Mouse (Mus musculus) heart, adult 2 months (tissue): Measurements from ENCODE around the gene H2afy2. TPM values are rescaled to one million over a fixed set of nuclear protein-coding genes. Genes with fewer than 3 reads are reported as not detected.

Experiments
- DNase-seq, 2 experiments: peaks; one replicate each; pipeline ENCODE4 v3.0.0; 2021
- H3K27ac ChIP-seq: fragments of 200-600 bp; 2 replicates; pipeline ENCODE4 v1.8.1; 2022
- H3K27me3 ChIP-seq: fragments of 200-500 bp; 2 replicates; pipeline ENCODE4 v1.6.1; 2012; ENCODE audit warnings: mild to moderate bottlenecking, low read length, inconsistent platforms, mixed read lengths; ENCODE audit not compliant: control insufficient read depth, insufficient read depth
- H3K36me3 ChIP-seq: fragments of 200-500 bp; 2 replicates; pipeline ENCODE4 v1.6.1; 2012; ENCODE audit warnings: low read length, inconsistent platforms; ENCODE audit not compliant: control insufficient read depth, insufficient read depth
- H3K4me1 ChIP-seq: fragments of 200-500 bp; 2 replicates; pipeline ENCODE4 v1.6.1; 2011; ENCODE audit warnings: low read length; ENCODE audit not compliant: control insufficient read depth, insufficient read depth
- H3K4me3 ChIP-seq: fragments of 200-600 bp; 2 replicates; pipeline ENCODE4 v1.8.1; 2022
- H3K79me2 ChIP-seq: fragments of 200-500 bp; replicated peaks from 2 replicates; pipeline ENCODE4 v1.6.1; 2012; ENCODE audit warnings: mild to moderate bottlenecking, inconsistent platforms, low read length, moderate library complexity, mixed read lengths; ENCODE audit not compliant: control insufficient read depth, insufficient read depth
- H3K9ac ChIP-seq: fragments of 200-500 bp; 2 replicates; pipeline ENCODE4 v1.6.1; 2012; ENCODE audit warnings: low read depth, mild to moderate bottlenecking, control low read depth, inconsistent platforms, low read length, mixed read lengths
- CTCF ChIP-seq: fragments of 200-600 bp; IDR thresholded peaks from 2 replicates; pipeline ENCODE4 v1.8.1; 2022; ENCODE audit warnings: antibody characterized with exemption, mild to moderate bottlenecking, moderate library complexity
- EP300 ChIP-seq: fragments of 200-500 bp; IDR thresholded peaks from 2 replicates; pipeline ENCODE4 v1.6.1; 2011; ENCODE audit warnings: low read depth, low read length, control low read depth; ENCODE audit not compliant: insufficient read depth
- POLR2A ChIP-seq: fragments of 200-500 bp; IDR thresholded peaks from 2 replicates; pipeline ENCODE4 v1.6.1; 2011; ENCODE audit warnings: mild to moderate bottlenecking, low read depth, low read length, control low read depth; ENCODE audit not compliant: insufficient read depth
- WGBS: fragments of 180-500 bp; shearing (Covaris S2); methylation state at CpG from one replicate; pipeline ENCODE4 v1.1.7; 2018; 5-methylcytosine and 5-hydroxymethylcytosine counted together
- intact Hi-C: fragments of 180-260 bp; cut with DNase I; formaldehyde crosslinking; loops from one replicate; pipeline ENCODE4 v1.15.1; 2025
- long read RNA-seq: library from polyadenylated mRNA; stranded (forward); transcript quantifications from one replicate; pipeline ENCODE4 v2.0.0, GENCODE M21; 2021
- polyA plus RNA-seq: library from polyadenylated mRNA; depleted of rRNA; stranded (reverse); fragments of >200 nt; gene quantifications from 2 replicates; pipeline ENCODE4 v1.2.3, GENCODE M21; 2012; rRNA removed
- total RNA-seq, 2 experiments: library from RNA; stranded (reverse); gene quantifications; 2 replicates each; pipeline ENCODE4 v1.2.3; 2021

H2afy2 gene
- 1 to 10 TPM; 3.4 to 4.7 TPM for total RNA-seq
- polyA plus RNA-seq = 4.2 and 4.6 TPM in 2 replicates
- long read RNA-seq, transcript H2afy2-201 (9 exons, 2,175 nt) = major isoform, 5 of 9 reads
- long read RNA-seq, partial matches to known transcripts = 4 of 9 reads
- long read RNA-seq, other reads (novel, unspliced or antisense) = 0 of 9 reads

DNA sequence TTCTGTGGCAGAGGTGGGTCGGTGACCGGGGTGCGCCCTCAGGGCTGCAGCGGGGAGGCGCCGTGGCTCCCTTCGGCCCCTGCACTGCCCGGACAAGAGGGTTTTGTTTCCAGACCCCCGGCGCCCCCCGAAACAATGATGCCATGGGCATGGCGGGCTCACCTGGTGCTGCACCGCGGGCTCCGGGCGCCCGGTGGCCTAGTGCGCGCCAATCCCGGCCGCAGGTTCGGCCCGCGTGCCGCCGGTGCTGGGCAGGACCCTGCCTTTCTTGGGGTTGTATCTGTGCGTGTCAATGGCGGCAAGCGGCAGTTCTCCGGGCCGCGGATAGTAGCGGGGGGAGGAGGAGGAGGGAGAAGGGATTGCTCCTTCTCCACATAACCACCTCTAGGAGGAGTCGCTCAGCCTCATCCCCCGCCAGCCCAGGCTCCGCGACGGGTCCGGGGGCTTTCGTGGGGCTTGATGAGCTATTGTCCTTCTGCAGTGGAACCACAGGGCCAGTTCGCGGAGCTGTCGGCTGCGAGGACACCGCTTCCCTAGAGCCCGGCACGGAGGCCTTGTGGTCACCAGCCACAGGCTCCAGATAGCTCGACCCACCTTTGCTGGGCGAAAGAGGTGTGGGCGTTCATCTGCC lies at the start of gene H2afy2:
Gene H2afy2, minus strand, starts transcription at position 527 of the 631 bp plus-strand sequence.
- peak within 1 kb of the TSS; percentile 83 for H3K4me3 ChIP-seq
- H3K9ac ChIP-seq = peak within 1 kb of the TSS; percentile 95
- intact Hi-C loops = no loop called here
- peak within 1 kb of the TSS; percentile 64 for H3K27ac ChIP-seq
- H3K4me1 ChIP-seq = no peaks in the 10 kb centered on the region; the same call in 1 of the 2 replicates
- H3K79me2 ChIP-seq = no peaks in the 10 kb centered on the region
- DNase-seq = peak; percentile 61 to 63
- no peaks in the 10 kb centered on the region for H3K36me3 ChIP-seq
- H3K27me3 ChIP-seq = no peaks in the 10 kb centered on the region
- TF ChIP-seq EP300 (no peak), CTCF (peak; percentile 62), POLR2A (no peak)
- 1% methylated on average over 50 of the region's 50 CpGs for WGBS

DNA sequence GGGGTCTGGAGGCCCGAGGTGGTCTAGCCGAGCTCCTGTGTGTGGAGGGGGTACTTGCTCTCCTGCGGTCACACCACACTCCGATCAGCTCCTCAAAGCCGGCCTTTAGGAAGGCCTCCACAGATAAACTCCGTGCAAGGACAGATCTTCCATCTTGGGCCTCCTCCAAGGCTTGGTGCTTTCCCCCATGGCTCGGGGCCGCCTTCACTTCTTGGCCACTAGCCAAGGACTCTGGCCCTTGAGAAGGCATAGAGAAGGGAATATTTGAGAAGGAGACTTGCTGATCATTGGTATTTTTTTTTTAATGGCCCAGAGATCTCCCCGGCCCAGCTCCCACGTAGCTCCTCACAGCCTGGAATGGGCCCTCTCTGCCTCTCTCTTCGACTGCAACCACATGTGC lies 48.8 kb upstream of the H2afy2 start:
- TF ChIP-seq POLR2A (no peak), EP300 (no peak), CTCF (no peak)
- H3K27me3 ChIP-seq = no peaks in the 10 kb centered on the region
- no peak overlapping the region for H3K27ac ChIP-seq
- no peaks in the 10 kb centered on the region for H3K4me1 ChIP-seq
- DNase-seq = no peak
- no peak overlapping the region for H3K9ac ChIP-seq
- intact Hi-C loops = no loop called here
- H3K4me3 ChIP-seq = no peak overlapping the region
- H3K79me2 ChIP-seq = no peaks in the 10 kb centered on the region
- 63% methylated on average over 11 of the region's 11 CpGs for WGBS
- H3K36me3 ChIP-seq = no peaks in the 10 kb centered on the region

DNA sequence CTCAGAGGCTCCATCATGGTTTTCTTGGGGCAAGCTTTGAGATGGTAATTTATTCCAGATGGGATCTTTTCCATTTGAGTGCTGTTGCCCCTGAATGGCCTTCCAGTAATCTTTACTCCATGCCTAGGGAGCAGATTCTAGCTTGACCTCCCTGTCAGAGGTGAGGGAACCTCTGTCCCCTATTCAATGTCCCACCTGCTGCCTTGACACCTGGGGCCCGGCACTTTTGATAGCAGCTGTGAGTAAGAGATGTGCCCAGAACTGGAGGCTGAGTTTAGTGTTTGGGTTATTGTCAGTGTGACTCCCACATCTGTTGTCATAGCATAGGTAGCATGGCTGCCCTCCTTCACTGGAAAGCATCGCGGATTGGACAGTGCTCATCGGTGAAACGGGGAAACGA lies 47.8 kb upstream of the H2afy2 start:
- H3K36me3 ChIP-seq = no peaks in the 10 kb centered on the region
- no peak for TF ChIP-seq EP300
- TF ChIP-seq CTCF = no peak
- TF ChIP-seq POLR2A = no peak
- 0 out of 2 replicates have a peak, but pooled peaks cover 1% of the 10 kb centered on the region for H3K4me1 ChIP-seq
- WGBS = 93% methylated on average over 6 of the region's 6 CpGs
- no peaks in the 10 kb centered on the region for H3K79me2 ChIP-seq
- no peak for DNase-seq
- intact Hi-C loops = no loop called here
- no peaks in the 10 kb centered on the region for H3K27me3 ChIP-seq
- no peak overlapping the region for H3K27ac ChIP-seq
- no peak overlapping the region for H3K4me3 ChIP-seq
- no peak overlapping the region for H3K9ac ChIP-seq

DNA sequence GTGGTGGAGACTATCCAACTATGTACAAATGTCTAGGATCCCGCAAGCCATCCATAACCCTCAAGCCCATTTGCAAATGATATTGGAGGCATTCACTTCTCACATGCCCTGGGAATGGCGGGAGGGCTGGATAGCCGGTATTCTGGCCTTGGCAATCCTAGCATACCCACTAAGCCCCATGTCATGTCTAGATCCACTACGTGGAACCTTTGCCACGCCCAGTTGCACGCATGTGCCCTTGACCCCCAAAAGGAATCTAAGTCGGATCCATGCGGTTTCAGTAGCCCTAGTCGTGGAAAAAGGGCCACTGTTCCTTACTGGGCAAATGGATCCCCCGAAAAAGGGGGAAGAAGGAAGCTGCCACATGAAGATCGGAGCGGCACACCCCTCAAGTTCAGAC lies 47.3 kb upstream of the H2afy2 start:
- 80% methylated on average over 12 of the region's 12 CpGs for WGBS
- TF ChIP-seq CTCF (no peak), EP300 (no peak), POLR2A (no peak)
- no peaks in the 10 kb centered on the region for H3K27me3 ChIP-seq
- no peaks in the 10 kb centered on the region for H3K79me2 ChIP-seq
- H3K9ac ChIP-seq = no peak overlapping the region
- no peak overlapping the region for H3K27ac ChIP-seq
- no peak overlapping the region for H3K4me3 ChIP-seq
- intact Hi-C loops = no loop called here
- peak in 1 of 2 experiments; percentile 9 for DNase-seq
- no peaks in the 10 kb centered on the region for H3K36me3 ChIP-seq
- 0 out of 2 replicates have a peak, but pooled peaks cover 1% of the 10 kb centered on the region for H3K4me1 ChIP-seq

DNA sequence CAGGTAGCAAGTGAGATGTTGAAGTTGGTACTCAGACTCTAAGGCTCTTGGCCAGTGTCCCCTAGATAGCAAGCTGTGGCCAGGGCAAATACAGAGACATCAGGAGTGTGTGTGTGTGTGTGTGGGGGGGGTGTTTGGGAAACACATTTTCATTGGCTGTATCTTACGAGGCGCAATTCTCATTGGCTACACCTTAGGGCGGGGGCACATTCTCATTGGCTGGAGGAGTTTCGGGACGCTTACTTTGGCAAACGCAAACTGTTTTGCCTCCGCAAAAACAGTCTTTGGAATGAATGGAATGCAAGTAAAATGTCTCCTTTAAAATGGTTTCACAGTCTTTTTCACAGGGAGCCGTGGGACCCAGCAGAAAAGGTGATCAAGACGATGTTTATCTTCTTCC lies 46.9 kb upstream of the H2afy2 start:
- intact Hi-C loops = no loop called here

DNA sequence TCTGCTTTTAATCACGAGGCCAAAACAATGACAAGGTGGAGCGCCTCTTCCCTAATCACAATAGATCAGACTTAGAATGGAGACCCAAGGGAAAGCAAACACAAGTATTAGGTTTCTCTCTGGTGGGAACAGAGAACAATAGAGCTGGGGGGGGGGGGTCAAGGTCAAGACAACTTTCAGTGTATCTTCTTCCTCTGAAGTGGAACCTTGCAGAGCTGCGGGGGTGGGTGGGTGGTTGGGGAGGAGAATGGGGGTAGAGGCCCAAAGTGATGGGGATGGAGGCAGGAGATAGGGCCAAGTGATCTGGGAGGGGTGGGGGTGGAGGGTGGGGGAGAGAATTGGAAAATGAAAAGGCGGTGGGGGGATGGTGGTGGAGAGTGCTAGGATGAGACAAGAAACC lies 45.1 kb upstream of the H2afy2 start:
- H3K79me2 ChIP-seq = no peaks in the 10 kb centered on the region
- H3K9ac ChIP-seq = no peak overlapping the region
- H3K4me1 ChIP-seq = 0 out of 2 replicates have a peak, but pooled peaks cover 1% of the 10 kb centered on the region
- DNase-seq = no peak
- intact Hi-C loops = no loop called here
- no peaks in the 10 kb centered on the region for H3K36me3 ChIP-seq
- no peaks in the 10 kb centered on the region for H3K27me3 ChIP-seq
- WGBS = 53% methylated on average over 4 of the region's 4 CpGs
- no peak for TF ChIP-seq EP300
- TF ChIP-seq CTCF = no peak
- no peak for TF ChIP-seq POLR2A
- no peak overlapping the region for H3K27ac ChIP-seq
- no peak overlapping the region for H3K4me3 ChIP-seq

More for the DNA sequence above, 46.9 kb upstream of the H2afy2 start:
- Histone ChIP-seq H3K79me2 (no peaks in the 10 kb centered on the region), H3K4me3 (no peak overlapping the region), H3K9ac (no peak overlapping the region), H3K27me3 (no peaks in the 10 kb centered on the region), H3K27ac (no peak overlapping the region), H3K4me1 (0 out of 2 replicates have a peak, but pooled peaks cover 1% of the 10 kb centered on the region), H3K36me3 (no peaks in the 10 kb centered on the region)
- no peak for TF ChIP-seq POLR2A
- no peak for TF ChIP-seq CTCF
- no peak for TF ChIP-seq EP300
- WGBS = 48% methylated on average over 9 of the region's 9 CpGs
- no peak for DNase-seq
